Mouse (Mus musculus) liver, adult 2 months (tissue): ENCODE results near the gene Setdb2. TPM values are rescaled to one million over a fixed set of nuclear protein-coding genes. Genes with fewer than 3 reads are reported as not detected.
"Not testable (repeated sequence)": the region's sequence is repeated elsewhere in the genome, so short reads cannot be mapped to it uniquely, and the experiment has no call there.

Source experiments
- DNase-seq: peaks from one replicate; pipeline ENCODE4 v3.0.0-alpha.2; 2011; ENCODE audit warnings: low read depth, low spot score; ENCODE audit errors: extremely low read depth
- H3K27ac ChIP-seq: fragments of 200-500 bp; replicated peaks from 2 replicates; pipeline ENCODE4 v1.5.1; 2012; ENCODE audit warnings: low read depth, mild to moderate bottlenecking, control low read depth, inconsistent platforms, low read length; ENCODE audit not compliant: insufficient read depth
- H3K27me3 ChIP-seq: fragments of 200-500 bp; 2 replicates; pipeline ENCODE4 v1.6.1; 2012; ENCODE audit warnings: mild to moderate bottlenecking, moderate library complexity, low read length, inconsistent platforms; ENCODE audit not compliant: control insufficient read depth, insufficient read depth
- H3K36me3 ChIP-seq: fragments of 200-500 bp; 2 replicates; pipeline ENCODE4 v1.6.1; 2012; ENCODE audit warnings: low read length, inconsistent platforms; ENCODE audit not compliant: control insufficient read depth, insufficient read depth
- H3K4me1 ChIP-seq: fragments of 200-500 bp; 2 replicates; pipeline ENCODE4 v1.6.1; 2011; ENCODE audit warnings: low read length; ENCODE audit not compliant: control insufficient read depth, insufficient read depth
- H3K4me3 ChIP-seq: fragments of 200-500 bp; 2 replicates; pipeline ENCODE4 v1.5.1; 2011; ENCODE audit warnings: low read depth, mild to moderate bottlenecking, control low read depth, low read length, moderate library complexity; ENCODE audit not compliant: insufficient read depth
- H3K79me2 ChIP-seq: fragments of 200-500 bp; 2 replicates; pipeline ENCODE4 v1.6.1; 2012; ENCODE audit warnings: inconsistent platforms, mild to moderate bottlenecking, low read length, moderate library complexity; ENCODE audit not compliant: control insufficient read depth, insufficient read depth
- H3K9ac ChIP-seq: fragments of 200-500 bp; 2 replicates; pipeline ENCODE4 v1.6.1; 2012; ENCODE audit warnings: low read depth, mild to moderate bottlenecking, control low read depth, inconsistent platforms, low read length
- CTCF ChIP-seq: fragments of 200-500 bp; IDR thresholded peaks from 2 replicates; pipeline ENCODE4 v1.5.1; 2011; ENCODE audit warnings: low read depth, low read length, control low read depth
- POLR2A ChIP-seq: fragments of 200-500 bp; IDR thresholded peaks from 2 replicates; pipeline ENCODE4 v1.6.1; 2011; ENCODE audit warnings: low read length, control low read depth; ENCODE audit not compliant: insufficient read depth; ENCODE audit errors: extremely low read depth
- WGBS: fragments of 180-500 bp; shearing (Covaris S2); methylation state at CpG from one replicate; pipeline ENCODE4 v1.1.7; 2018; 5-methylcytosine and 5-hydroxymethylcytosine counted together
- polyA plus RNA-seq: library from polyadenylated mRNA; depleted of rRNA; stranded (reverse); fragments of >200 nt; gene quantifications from 2 replicates; pipeline ENCODE4 v1.2.3, GENCODE M21; 2012
- total RNA-seq: library from RNA; depleted of rRNA; stranded (reverse); fragments of >200 nt; gene quantifications from 2 replicates; pipeline ENCODE4 v1.2.3, GENCODE M21; 2014

Gene Setdb2
- total and polyA plus RNA-seq, 2 experiments = 10.2 to 29.7 TPM

- no peak for DNase-seq
- WGBS = 87% methylated on average over 2 of the region's 2 CpGs
- Histone ChIP-seq H3K36me3 (peaks cover 38% of the 10 kb centered on the region), H3K79me2 (no peaks in the 10 kb centered on the region), H3K4me3 (no peak overlapping the region), H3K9ac (no peak overlapping the region), H3K4me1 (no peaks in the 10 kb centered on the region), H3K27me3 (no peaks in the 10 kb centered on the region), H3K27ac (no peak overlapping the region)
- TF ChIP-seq POLR2A = no peak
- TF ChIP-seq CTCF = no peak
Measured at GRCm38 (mm10) chr14:59396999-59397398, 43.7 kb downstream of the Setdb2 start.

GRCm38 (mm10) chr14:59395281-59395680, 45.4 kb downstream of the Setdb2 start, which contains the start of gene Phf11c:
Phf11c (minus strand) TSS chr14:59395381.
- Histone ChIP-seq H3K27me3 (no peaks in the 10 kb centered on the region), H3K27ac (no peak within 1 kb of the TSS), H3K4me1 (no peaks in the 10 kb centered on the region), H3K36me3 (peaks cover 34% of the 10 kb centered on the region), H3K9ac (no peak within 1 kb of the TSS), H3K4me3 (no peak within 1 kb of the TSS), H3K79me2 (no peaks in the 10 kb centered on the region)
- no peak for DNase-seq
- WGBS = 98% methylated on average over 3 of the region's 3 CpGs
- TF ChIP-seq POLR2A (no peak), CTCF (no peak)

- not testable (repeated sequence) for H3K4me1 ChIP-seq, H3K27ac ChIP-seq, H3K9ac ChIP-seq, H3K27me3 ChIP-seq, DNase-seq, H3K4me3 ChIP-seq, H3K79me2 ChIP-seq
- 86% methylated on average over 4 of the region's 4 CpGs for WGBS
- H3K36me3 ChIP-seq = peaks cover 32% of the 10 kb centered on the region
Measured at GRCm38 (mm10) chr14:59390181-59390580, 50.5 kb downstream of the Setdb2 start.

GRCm38 (mm10) chr14:59389532-59389931, 51.2 kb downstream of the Setdb2 start:
- TF ChIP-seq CTCF (no peak), POLR2A (no peak)
- WGBS = 89% methylated on average over 1 of the region's 1 CpGs
- H3K36me3 ChIP-seq = peaks cover 35% of the 10 kb centered on the region

GRCm38 (mm10) chr14:59370348-59371068, 70.2 kb downstream of the Setdb2 start:
- H3K27ac ChIP-seq = no peak overlapping the region
- H3K4me1 ChIP-seq = no peaks in the 10 kb centered on the region
- H3K4me3 ChIP-seq = no peak overlapping the region
- H3K36me3 ChIP-seq = no peaks in the 10 kb centered on the region
- TF ChIP-seq POLR2A (no peak), CTCF (no peak)
- H3K79me2 ChIP-seq = no peaks in the 10 kb centered on the region
- DNase-seq = no peak
- WGBS = 91% methylated on average over 25 of the region's 25 CpGs
- H3K27me3 ChIP-seq = no peaks in the 10 kb centered on the region
- H3K9ac ChIP-seq = no peak overlapping the region

More at GRCm38 (mm10) chr14:59389532-59389931, 51.2 kb downstream of the Setdb2 start:
- H3K9ac ChIP-seq = no peak overlapping the region
- H3K27ac ChIP-seq = no peak overlapping the region
- no peaks in the 10 kb centered on the region for H3K4me1 ChIP-seq
- no peak for DNase-seq
- no peaks in the 10 kb centered on the region for H3K79me2 ChIP-seq
- H3K27me3 ChIP-seq = no peaks in the 10 kb centered on the region
- no peak overlapping the region for H3K4me3 ChIP-seq

GRCm38 (mm10) chr14:59366386-59367105, 74.1 kb downstream of the Setdb2 start:
- no peak overlapping the region for H3K9ac ChIP-seq
- no peaks in the 10 kb centered on the region for H3K36me3 ChIP-seq
- no peak for TF ChIP-seq POLR2A
- no peak for TF ChIP-seq CTCF
- DNase-seq = no peak
- H3K27ac ChIP-seq = no peak overlapping the region
- no peak overlapping the region for H3K4me3 ChIP-seq
- WGBS = 91% methylated on average over 8 of the region's 8 CpGs
- H3K27me3 ChIP-seq = no peaks in the 10 kb centered on the region
- H3K79me2 ChIP-seq = no peaks in the 10 kb centered on the region
- no peaks in the 10 kb centered on the region for H3K4me1 ChIP-seq
